In the genomic region with DNA sequence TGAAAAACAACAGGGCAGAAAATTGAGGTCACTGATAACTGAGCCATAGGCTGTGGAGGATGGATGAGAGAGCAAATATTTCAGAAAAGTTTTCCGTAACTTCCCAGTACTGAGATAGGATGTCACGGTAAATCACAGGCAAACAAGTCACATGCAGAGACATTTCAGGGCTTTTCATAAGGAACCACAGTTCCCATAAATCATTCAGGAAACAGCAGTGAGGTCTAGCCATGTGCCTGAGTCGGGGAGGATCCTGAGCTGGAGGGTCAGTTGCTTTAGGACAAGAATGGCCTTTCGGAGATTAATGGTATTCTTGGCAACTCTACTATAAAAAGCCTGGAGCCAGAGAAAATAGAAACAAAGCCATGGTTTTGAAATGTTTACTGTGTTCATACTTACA, we compare ENCODE assay signal across 24 mouse cellular contexts.
"Had no signal": no experiment of that assay in that cellular context is flagged by ENCODE, and none has a peak within 500 bp of the region (broad histone marks: within the 10 kb centered on the region; RNA-seq: fewer than 3 reads in every experiment).

No protein-coding gene starts in this region.

- H3K4me1 ChIP-seq: forebrain, embryonic 15.5 days; heart, embryonic 13.5 days; heart, embryonic 15.5 days; hindbrain, embryonic 13.5 days; hindbrain, embryonic 15.5 days; limb, embryonic 13.5 days; limb, embryonic 15.5 days; liver, embryonic 12.5 days had no signal

- DNase-seq: forebrain, postnatal 0 days; gastrocnemius, postnatal 14 days; gastrocnemius, postnatal 36 days; heart, adult 11 months; heart, adult 2 months; heart, postnatal 14 days; heart, postnatal 36 days; kidney, adult 11 months; kidney, adult 8-10 months; layer of hippocampus, adult 9-11 months; layer of hippocampus, postnatal 36 days; left cerebral cortex, postnatal 4 days had no signal

- ATAC-seq: forebrain, embryonic 15.5 days; forebrain, postnatal 0 days; hindbrain, postnatal 0 days; intestine, embryonic 16.5 days; liver, embryonic 12.5 days had no signal

- H3K9ac ChIP-seq: forebrain, embryonic 15.5 days; forebrain, postnatal 0 days; heart, embryonic 13.5 days; heart, embryonic 15.5 days; hindbrain, embryonic 13.5 days; hindbrain, embryonic 15.5 days; limb, embryonic 13.5 days; limb, embryonic 15.5 days; liver, embryonic 12.5 days; liver, embryonic 14.5 days had no signal

- H3K36me3 ChIP-seq: forebrain, embryonic 15.5 days; heart, embryonic 13.5 days; heart, embryonic 15.5 days; hindbrain, embryonic 13.5 days; hindbrain, embryonic 15.5 days; limb, embryonic 13.5 days; limb, embryonic 15.5 days; liver, embryonic 12.5 days had no signal

- H3K4me3 ChIP-seq: forebrain, embryonic 15.5 days; heart, adult 2 months; heart, embryonic 13.5 days; heart, embryonic 15.5 days; hindbrain, embryonic 13.5 days; hindbrain, embryonic 15.5 days; limb, embryonic 13.5 days; limb, embryonic 15.5 days; liver, embryonic 12.5 days had no signal

- H3K4me2 ChIP-seq: forebrain, embryonic 15.5 days; heart, embryonic 11.5 days; heart, embryonic 13.5 days; heart, embryonic 15.5 days; hindbrain, embryonic 13.5 days; hindbrain, embryonic 15.5 days; limb, embryonic 13.5 days; limb, embryonic 15.5 days; liver, embryonic 12.5 days had no signal

- H3K27ac ChIP-seq: forebrain, embryonic 15.5 days; heart, adult 2 months; heart, embryonic 13.5 days; heart, embryonic 15.5 days; hindbrain, embryonic 13.5 days; hindbrain, embryonic 15.5 days; hindbrain, postnatal 0 days; limb, embryonic 13.5 days; limb, embryonic 15.5 days; liver, embryonic 12.5 days; liver, embryonic 14.5 days had no signal

- H3K9me3 ChIP-seq: forebrain, embryonic 15.5 days; heart, embryonic 13.5 days; heart, embryonic 15.5 days; hindbrain, embryonic 13.5 days; hindbrain, embryonic 15.5 days; limb, embryonic 13.5 days; limb, embryonic 15.5 days; liver, embryonic 12.5 days had no signal

- H3K27me3 ChIP-seq: forebrain, embryonic 15.5 days; heart, embryonic 13.5 days; heart, embryonic 15.5 days; hindbrain, embryonic 13.5 days; hindbrain, embryonic 15.5 days; limb, embryonic 13.5 days; limb, embryonic 15.5 days; liver, embryonic 12.5 days had no signal
